Mouse (Mus musculus) frontal cortex, adult 2 months (tissue): ENCODE measurements at regions not wholly inside any gene's neighbourhood (a gene's known extent, or its start where the extent isn't known, plus 50 kb on each side); places are given as distances from the start of the nearest gene placed in this dataset.
A peak's percentile ranks its signal among the peaks of the same experiment; 100 is the strongest.

Experiments used
- DNase-seq, 2 experiments: peaks; one replicate each; pipeline ENCODE4 v3.0.0; 2022; ENCODE audit warnings: low spot score in 1 of 2; ENCODE audit errors: extremely low spot score in 1 of 2

- no peak for DNase-seq
Measured at GRCm38 (mm10) chr5:41994307-41994706, 73.5 kb upstream of the Gm16223 start.

- DNase-seq: no peak
Measured at GRCm38 (mm10) chr5:41983556-41983955, 84.2 kb upstream of the Gm16223 start.

GRCm38 (mm10) chr5:41975535-41975934 lies 92.2 kb upstream of the Gm16223 start:
- DNase-seq: no peak

- DNase-seq: peak in 1 of 2 experiments; percentile 18
Measured at GRCm38 (mm10) chr5:41971201-41971600, 96.6 kb upstream of the Gm16223 start.

- peak in 1 of 2 experiments; percentile 10 for DNase-seq
Measured at GRCm38 (mm10) chr5:41966958-41967357, 100.8 kb upstream of the Gm16223 start.

- peak in 1 of 2 experiments; percentile 34 for DNase-seq
Measured at GRCm38 (mm10) chr5:41947114-41947640, 103.1 kb upstream of the Bod1l start.

GRCm38 (mm10) chr5:41943399-41943798 lies 99.3 kb upstream of the Bod1l start:
- DNase-seq: no peak

GRCm38 (mm10) chr5:41942131-41942530 lies 98.0 kb upstream of the Bod1l start:
- peak; percentile 46 to 67 for DNase-seq

GRCm38 (mm10) chr5:41941216-41941615 lies 97.1 kb upstream of the Bod1l start:
- DNase-seq: peak; percentile 5 to 19

GRCm38 (mm10) chr5:41939736-41940135 lies 95.6 kb upstream of the Bod1l start:
- DNase-seq: no peak

GRCm38 (mm10) chr5:41910053-41910452 lies 65.9 kb upstream of the Bod1l start:
- DNase-seq: no peak

- no peak for DNase-seq
Measured at GRCm38 (mm10) chr5:41907749-41908148, 63.6 kb upstream of the Bod1l start.

- no peak for DNase-seq
Measured at GRCm38 (mm10) chr5:41904512-41904911, 60.4 kb upstream of the Bod1l start.

GRCm38 (mm10) chr5:41899237-41899636 lies 55.1 kb upstream of the Bod1l start:
- DNase-seq: no peak

- peak in 1 of 2 experiments; percentile 37 for DNase-seq
Measured at GRCm38 (mm10) chr5:41898748-41899147, 54.6 kb upstream of the Bod1l start.
